Mouse (Mus musculus) forebrain, postnatal 0 days (tissue): Measurements from ENCODE around the gene Elob. TPM values are rescaled to one million over a fixed set of nuclear protein-coding genes. Genes with fewer than 3 reads are reported as not detected.

Source experiments
- ATAC-seq: fragments of 200-750 bp; cut with Nextera tagmentation; 2 replicates; pipeline ENCODE4 v1.8.0; 2017; ENCODE audit warnings: mild to moderate bottlenecking, moderate library complexity
- DNase-seq: peaks from one replicate; pipeline ENCODE4 v3.0.0-alpha.2; 2015
- H3K27ac ChIP-seq: fragments of 300-500 bp; sonication (generic); 2 replicates; pipeline ENCODE4 v1.5.1; 2014; ENCODE audit warnings: low read depth, mild to moderate bottlenecking, antibody characterized with exemption, low read length, moderate library complexity, mixed read lengths
- H3K27me3 ChIP-seq: fragments of 300-500 bp; sonication (generic); 2 replicates; pipeline ENCODE4 v1.6.1; 2014; ENCODE audit warnings: mild to moderate bottlenecking, low read length, mixed read lengths; ENCODE audit not compliant: insufficient read depth
- H3K36me3 ChIP-seq: fragments of 300-500 bp; sonication (generic); 2 replicates; pipeline ENCODE4 v1.6.1; 2014; ENCODE audit warnings: mild to moderate bottlenecking, moderate library complexity; ENCODE audit not compliant: insufficient read depth
- H3K4me1 ChIP-seq: fragments of 300-500 bp; sonication (generic); 2 replicates; pipeline ENCODE4 v1.6.1; 2014; ENCODE audit warnings: antibody characterized with exemption; ENCODE audit not compliant: insufficient read depth
- H3K4me2 ChIP-seq: fragments of 300-500 bp; sonication (generic); 2 replicates; pipeline ENCODE4 v1.6.1; 2014; ENCODE audit warnings: low read depth, mild to moderate bottlenecking, moderate library complexity
- H3K4me3 ChIP-seq: fragments of 300-500 bp; sonication (generic); 2 replicates; pipeline ENCODE4 v1.5.1; 2014; ENCODE audit warnings: low read depth, low read length, mixed read lengths
- H3K9ac ChIP-seq: fragments of 300-500 bp; sonication (generic); 2 replicates; pipeline ENCODE4 v1.6.1; 2014; ENCODE audit warnings: mild to moderate bottlenecking
- H3K9me3 ChIP-seq: fragments of 300-500 bp; sonication (generic); 2 replicates; pipeline ENCODE4 v1.6.1; 2016; ENCODE audit warnings: low read length
- CTCF ChIP-seq: sonication (generic); IDR thresholded peaks from 2 replicates; pipeline ENCODE4 v1.5.1; 2016; ENCODE audit warnings: antibody characterized with exemption, control low read depth, low read depth
- WGBS: fragments of 180-500 bp; shearing (Covaris S2); extraction: QIAGEN DNeasy Blood & Tissue Kit; methylation state at CpG from one replicate; pipeline ENCODE4 v1.1.7; 2014; 5-methylcytosine and 5-hydroxymethylcytosine counted together
- polyA plus RNA-seq: library from polyadenylated mRNA; unstranded; fragments of >200 nt; fragmentation: Nextera tagmentation; extraction: Ambion mirVana; gene quantifications from 2 replicates; pipeline ENCODE4 v1.2.1, GENCODE M21; 2015
- total RNA-seq: library from RNA; depleted of rRNA; stranded (reverse); fragments of >200 nt; gene quantifications from 2 replicates; pipeline ENCODE4 v1.2.3, GENCODE M21; 2014

Elob gene
- total and polyA plus RNA-seq, 2 experiments from 2014 or later = 1,394 to 1,488 TPM

GRCm38 (mm10) chr17:23791079-23791357 lies 37.9 kb downstream of the Elob start:
- ATAC-seq = no peak
- Histone ChIP-seq H3K4me1 (peaks cover 16% of the 10 kb centered on the region), H3K4me3 (peak overlapping the region; percentile 44), H3K27ac (peak overlapping the region; percentile 87), H3K36me3 (no peaks in the 10 kb centered on the region), H3K27me3 (no peaks in the 10 kb centered on the region), H3K9ac (peak overlapping the region; percentile 86), H3K4me2 (peak overlapping the region; percentile 86), H3K9me3 (no peaks in the 10 kb centered on the region)
- TF ChIP-seq CTCF = no peak
- 50% methylated on average over 2 of the region's 2 CpGs for WGBS
- no peak for DNase-seq

GRCm38 (mm10) chr17:23790269-23791078 lies 38.5 kb downstream of the Elob start, which contains the start of gene Srrm2:
Srrm2 (plus strand) TSS chr17:23790532.
- no peaks in the 10 kb centered on the region for H3K9me3 ChIP-seq
- peak within 1 kb of the TSS; percentile 86 for H3K9ac ChIP-seq
- H3K36me3 ChIP-seq = no peaks in the 10 kb centered on the region
- WGBS = 2% methylated on average over 29 of the region's 29 CpGs
- H3K27me3 ChIP-seq = no peaks in the 10 kb centered on the region
- H3K27ac ChIP-seq = peak within 1 kb of the TSS; percentile 87
- peaks cover 17% of the 10 kb centered on the region for H3K4me1 ChIP-seq
- TF ChIP-seq CTCF = peak; percentile 7; the same call in 1 of the 2 replicates
- DNase-seq (peak; percentile 72), ATAC-seq (peak; percentile 23)
- H3K4me2 ChIP-seq = peak within 1 kb of the TSS; percentile 86
- peak within 1 kb of the TSS; percentile 44 for H3K4me3 ChIP-seq

- no peaks in the 10 kb centered on the region for H3K9me3 ChIP-seq
- ATAC-seq (no peak), DNase-seq (no peak)
- H3K9ac ChIP-seq = peak overlapping the region; percentile 86
- TF ChIP-seq CTCF = no peak
- H3K4me3 ChIP-seq = peak overlapping the region; percentile 44
- peaks cover 23% of the 10 kb centered on the region for H3K4me1 ChIP-seq
- no peaks in the 10 kb centered on the region for H3K27me3 ChIP-seq
- H3K27ac ChIP-seq = peak overlapping the region; percentile 87
- WGBS = 12% methylated on average over 8 of the region's 8 CpGs
- peak overlapping the region; percentile 86 for H3K4me2 ChIP-seq
- H3K36me3 ChIP-seq = no peaks in the 10 kb centered on the region
These were observed 39.1 kb downstream of the Elob start for GRCm38 (mm10) chr17:23789749-23790268.

GRCm38 (mm10) chr17:23788973-23789372 lies 40.0 kb downstream of the Elob start:
- no peaks in the 10 kb centered on the region for H3K9me3 ChIP-seq
- H3K27ac ChIP-seq = no peak overlapping the region
- WGBS = 90% methylated on average over 4 of the region's 4 CpGs
- no peak for ATAC-seq
- no peaks in the 10 kb centered on the region for H3K27me3 ChIP-seq
- TF ChIP-seq CTCF = no peak
- no peak overlapping the region for H3K4me3 ChIP-seq
- peaks cover 23% of the 10 kb centered on the region for H3K4me1 ChIP-seq
- no peak overlapping the region for H3K4me2 ChIP-seq
- H3K9ac ChIP-seq = no peak overlapping the region
- no peaks in the 10 kb centered on the region for H3K36me3 ChIP-seq
- DNase-seq = no peak

- TF ChIP-seq CTCF = no peak; the same call in 1 of the 2 replicates
- DNase-seq (peak; percentile 77), ATAC-seq (peak; percentile 66)
- Histone ChIP-seq H3K9ac (peak overlapping the region; percentile 70), H3K4me1 (peaks cover 22% of the 10 kb centered on the region), H3K9me3 (no peaks in the 10 kb centered on the region), H3K27ac (peak overlapping the region; percentile 83), H3K27me3 (no peaks in the 10 kb centered on the region), H3K4me3 (peak overlapping the region; percentile 59), H3K4me2 (peak overlapping the region; percentile 82), H3K36me3 (no peaks in the 10 kb centered on the region)
- WGBS = 11% methylated on average over 13 of the region's 13 CpGs
These were observed 42.4 kb downstream of the Elob start for GRCm38 (mm10) chr17:23786510-23786931.

GRCm38 (mm10) chr17:23785561-23786471 lies 43.1 kb downstream of the Elob start, which contains the start of gene Flywch2:
Flywch2 (minus strand) TSS chr17:23786081.
- ATAC-seq = peak; percentile 89
- H3K4me1 ChIP-seq = peaks cover 15% of the 10 kb centered on the region
- no peak; the same call in 1 of the 2 replicates for TF ChIP-seq CTCF
- peak; percentile 95 for DNase-seq
- H3K27me3 ChIP-seq = no peaks in the 10 kb centered on the region
- H3K9ac ChIP-seq = peak within 1 kb of the TSS; percentile 70
- H3K4me2 ChIP-seq = peak within 1 kb of the TSS; percentile 82
- H3K4me3 ChIP-seq = peak within 1 kb of the TSS; percentile 59
- H3K9me3 ChIP-seq = no peaks in the 10 kb centered on the region
- H3K27ac ChIP-seq = peak within 1 kb of the TSS; percentile 83
- H3K36me3 ChIP-seq = no peaks in the 10 kb centered on the region
- WGBS = 3% methylated on average over 43 of the region's 43 CpGs
